Mouse (Mus musculus) megakaryocyte, adult 5-6 weeks (primary cell): ENCODE results near the gene Maats1. TPM values are rescaled to one million over a fixed set of nuclear protein-coding genes. Genes with fewer than 3 reads are reported as not detected.

Source experiments
- ATAC-seq: 2 replicates; pipeline ENCODE4 v1.8.0; 2016; ENCODE audit warnings: mild to moderate bottlenecking, inconsistent platforms; ENCODE audit not compliant: poor library complexity, severe bottlenecking
- total RNA-seq, 2 experiments: library from RNA; stranded (forward) in 1 of 2; stranded (reverse) in 1 of 2; fragments of 153-499, 151-499 nt in 1 of 2; fragments of 221-1000, 200-1000 nt in 1 of 2; gene quantifications; 2 replicates each; pipeline versions ENCODE4 v1.2.3 to v1.2.4; 2015 to 2017

Maats1 gene
- total RNA-seq, 2 experiments from 2014 or later = not detected

DNA sequence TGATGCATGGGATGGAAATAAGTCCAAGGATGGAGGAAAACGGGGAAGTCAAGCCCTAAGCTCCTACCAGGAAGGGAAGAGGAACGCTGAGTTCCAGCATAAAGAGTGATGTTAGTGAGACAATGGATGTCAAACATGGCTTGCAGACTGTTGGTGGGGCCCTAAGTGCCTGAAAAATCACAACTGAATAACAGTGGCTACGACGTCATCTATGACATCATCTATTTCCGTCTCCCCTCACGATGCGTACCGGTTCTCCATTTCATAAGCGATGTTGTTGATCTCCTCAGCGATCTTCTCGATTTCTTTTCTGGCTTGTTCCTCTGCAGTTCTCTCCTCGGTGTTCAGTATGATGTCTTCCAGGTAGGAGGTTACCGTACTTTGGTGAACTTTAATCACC is 39.6 kb downstream of the Maats1 start:
- no peak for ATAC-seq

DNA sequence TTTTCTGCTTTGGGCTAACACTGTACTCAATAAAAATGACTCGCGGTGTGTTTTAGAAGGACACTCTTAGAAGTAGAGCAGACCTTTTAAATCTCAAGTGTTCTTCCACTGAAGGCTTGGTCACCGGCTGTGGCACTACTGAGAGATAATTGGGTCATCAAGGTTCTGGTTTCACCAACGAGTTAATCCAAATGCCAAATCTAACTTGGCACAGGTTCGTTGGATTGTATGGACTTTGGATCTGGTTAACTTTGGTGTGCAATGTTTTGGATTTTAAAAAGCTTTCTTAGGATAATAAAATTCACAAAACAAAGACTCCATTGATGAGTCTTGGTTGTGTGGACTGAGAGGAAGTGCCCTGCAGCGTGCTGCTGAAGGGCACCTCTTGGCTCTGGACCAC is 43.5 kb downstream of the Maats1 start:
- no peak for ATAC-seq

DNA sequence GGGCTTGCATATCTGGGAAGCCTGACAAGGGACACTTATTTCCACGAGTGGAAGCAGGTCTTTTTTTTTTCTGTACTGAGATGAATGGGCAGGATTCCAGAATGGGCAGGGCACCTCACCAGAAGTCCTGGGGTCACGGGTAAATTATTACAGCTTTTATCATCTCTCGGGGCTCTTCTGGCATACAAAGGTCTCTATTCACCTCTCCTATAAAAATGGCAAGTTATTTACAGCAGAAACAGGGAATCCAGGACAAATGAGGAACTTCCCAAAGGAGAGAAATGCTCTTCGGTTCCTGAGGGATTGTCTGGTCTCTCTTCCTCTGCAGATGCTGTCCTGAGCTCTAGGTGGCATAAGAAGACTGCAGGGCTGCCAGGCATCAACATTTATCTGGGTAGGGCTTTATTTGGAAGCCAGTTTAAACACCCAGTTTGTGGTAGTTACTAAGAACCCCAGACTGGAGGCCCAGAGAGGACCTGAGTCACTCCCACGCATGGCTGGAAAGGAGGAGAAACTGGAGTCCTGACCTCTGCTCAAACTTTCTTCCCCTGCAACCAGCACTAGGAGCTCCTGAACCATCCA is 46.5 kb downstream of the Maats1 start:
- no peak for ATAC-seq

DNA sequence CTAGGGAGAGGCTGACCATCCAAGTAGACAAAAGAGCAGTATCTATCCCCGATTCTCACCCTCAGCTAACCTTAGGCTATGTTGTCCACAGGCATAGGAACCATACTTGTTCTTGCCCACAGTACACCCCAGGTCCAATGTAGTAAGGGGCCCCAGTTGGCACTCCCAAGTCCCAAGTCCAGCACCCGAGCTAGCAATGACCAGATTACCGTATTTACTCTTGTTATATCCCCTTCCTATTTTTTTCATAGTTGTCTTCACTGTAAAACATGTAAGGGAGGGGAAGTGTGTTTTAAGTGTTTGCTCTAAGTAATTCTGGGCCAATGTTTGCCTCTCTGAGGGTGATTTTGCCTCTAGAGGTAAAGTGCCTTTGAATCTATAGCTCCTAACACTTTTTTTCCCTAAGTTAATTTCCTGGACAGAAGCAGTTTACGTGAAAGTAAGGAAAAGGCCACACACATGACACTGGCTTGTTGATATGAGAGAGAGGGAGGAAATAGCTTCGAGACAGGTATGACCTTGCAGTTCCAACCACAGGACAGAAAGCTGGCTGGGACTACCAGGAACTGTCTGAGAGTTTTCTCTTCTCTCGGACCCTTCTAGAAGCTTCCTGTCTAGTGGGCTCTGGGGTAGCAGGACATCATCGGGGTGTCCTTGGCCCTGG is 47.1 kb downstream of the Maats1 start, which contains the start of gene Nr1i2:
Gene Nr1i2 (minus strand): TSS at position 140 of the 664 bp plus-strand sequence.
- no peak for ATAC-seq

DNA sequence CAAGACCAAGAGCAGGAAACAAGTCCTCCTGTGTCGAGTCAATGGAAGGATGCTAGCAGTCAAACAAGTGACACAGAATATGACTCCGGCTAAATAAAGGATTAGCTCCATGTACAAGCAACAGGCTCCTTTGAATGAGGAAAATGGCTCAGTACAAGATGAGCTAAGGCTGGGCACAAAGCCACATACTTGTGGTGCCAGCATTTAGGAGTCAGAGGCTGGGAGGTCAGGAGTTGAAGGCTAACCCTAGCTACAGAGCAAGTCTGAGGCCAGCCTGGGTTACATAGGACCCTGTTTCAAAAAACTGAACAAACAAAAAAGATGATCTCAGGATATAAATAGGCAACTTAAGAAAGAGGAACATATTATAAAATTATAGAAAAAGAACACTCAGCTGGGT is 51.8 kb downstream of the Maats1 start:
- ATAC-seq = no peak

DNA sequence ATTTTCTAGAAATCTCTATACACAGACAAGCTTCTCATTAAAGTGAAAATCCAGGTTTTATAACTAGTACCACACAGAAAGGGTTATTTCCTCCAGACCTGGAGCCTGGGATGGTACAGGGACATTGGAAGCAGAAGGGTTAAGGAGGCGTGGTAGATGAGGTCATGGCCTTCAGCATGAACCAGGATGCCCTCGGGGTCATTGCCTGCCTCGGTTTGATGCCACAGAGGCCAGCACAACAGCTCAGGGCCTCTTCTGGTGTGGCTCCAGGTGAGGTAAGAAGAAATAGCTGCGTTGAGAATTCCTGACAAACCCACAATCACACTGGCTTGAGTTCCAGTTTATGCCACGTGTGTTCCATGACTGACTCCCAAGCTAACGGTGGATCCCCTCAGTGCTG is 53.1 kb downstream of the Maats1 start:
- no peak for ATAC-seq

DNA sequence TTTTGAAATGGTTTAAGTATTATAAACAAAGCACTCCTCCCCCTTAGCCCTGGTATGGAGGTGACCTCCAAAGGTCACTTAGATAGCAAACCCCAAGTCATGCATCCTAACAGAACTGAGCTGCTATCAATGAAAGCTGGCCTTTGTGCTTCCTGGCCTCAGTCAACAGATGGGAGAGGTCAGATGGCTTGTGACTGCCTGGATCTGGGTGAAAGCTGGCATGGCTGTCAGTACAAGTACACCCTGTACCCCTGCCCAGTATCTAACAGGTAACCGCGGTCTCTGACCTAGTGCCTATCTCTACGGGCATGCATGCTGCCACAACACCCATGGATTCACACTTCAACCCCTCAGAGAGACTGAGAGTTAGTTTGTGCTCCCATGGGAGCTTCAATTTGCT is 54.2 kb downstream of the Maats1 start:
- no peak for ATAC-seq

DNA sequence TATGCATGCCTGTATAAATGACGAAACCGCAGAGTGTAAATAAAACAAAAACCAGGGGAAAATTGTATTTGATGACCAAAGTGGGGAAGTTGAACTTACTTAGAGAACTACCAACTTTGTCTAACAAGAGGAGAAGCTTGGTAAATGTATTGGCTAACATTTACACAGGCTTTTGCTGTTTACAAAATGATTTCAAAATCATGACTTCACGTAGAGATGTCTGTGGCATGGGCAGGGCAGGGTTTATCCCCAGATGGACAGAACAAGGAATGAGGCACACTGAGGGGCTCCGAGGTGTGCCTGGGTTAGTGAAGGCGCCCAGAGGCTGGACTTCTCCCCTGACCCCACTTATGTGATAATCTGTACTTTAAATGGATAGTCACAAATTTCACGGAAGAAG is 54.6 kb downstream of the Maats1 start:
- ATAC-seq = no peak

DNA sequence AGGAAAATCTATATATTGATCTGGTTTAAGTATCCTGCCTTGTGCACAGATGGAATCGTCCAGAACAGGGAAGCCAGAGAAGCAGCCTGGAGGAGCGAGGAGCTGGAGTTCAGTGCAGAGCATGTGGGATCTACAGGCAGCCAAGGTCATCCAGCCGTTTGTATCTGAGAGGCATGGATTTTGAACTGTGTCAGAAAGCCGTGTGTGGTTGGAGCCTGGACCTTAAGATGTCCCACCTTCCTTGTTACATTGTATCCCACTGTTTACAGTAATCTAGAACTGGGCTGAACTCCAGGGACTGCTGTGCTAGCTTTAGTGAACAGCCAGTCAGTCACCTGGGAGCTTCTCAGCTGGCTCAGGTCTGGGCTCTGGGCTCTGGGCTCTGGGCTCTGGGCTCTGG is 55.4 kb downstream of the Maats1 start:
- ATAC-seq = no peak

DNA sequence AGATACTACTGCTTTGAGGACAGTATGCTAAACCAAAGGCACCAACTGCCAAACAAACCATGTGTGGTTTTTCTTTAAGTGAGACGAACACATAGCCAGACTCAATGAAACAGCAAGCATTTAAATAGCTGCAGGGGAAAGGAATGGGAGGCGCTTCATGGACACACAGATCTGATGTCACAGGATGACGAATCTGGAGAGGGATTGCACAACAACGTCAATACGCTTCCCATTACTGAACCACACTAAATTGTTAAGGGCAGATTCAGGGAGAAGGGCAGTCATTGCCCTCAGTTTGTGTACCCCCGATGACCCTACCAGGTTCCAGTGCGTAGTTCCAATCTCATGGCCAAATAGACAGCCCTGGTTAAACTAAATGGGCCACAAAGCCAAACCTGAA is 56.1 kb downstream of the Maats1 start:
- no peak for ATAC-seq

DNA sequence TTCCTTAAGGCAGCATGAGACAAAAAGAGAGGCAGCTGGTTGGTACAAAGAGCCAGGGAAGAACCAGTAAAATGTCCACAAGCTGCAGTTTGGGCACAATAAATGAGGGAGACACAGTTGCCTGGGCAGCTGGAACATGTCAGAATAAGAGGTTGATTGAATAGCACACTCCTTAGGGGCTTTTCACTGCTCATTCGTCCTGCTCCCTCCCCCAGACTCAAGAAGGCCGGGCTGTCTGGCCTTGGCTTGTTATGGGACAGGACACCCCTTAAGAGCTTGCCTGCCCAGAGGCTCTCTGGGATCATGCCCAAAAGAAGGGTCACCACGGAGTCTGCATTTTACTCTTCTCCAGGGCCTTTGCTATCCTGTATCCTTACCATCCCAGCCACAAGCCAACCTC is 58.6 kb downstream of the Maats1 start:
- ATAC-seq = no peak

DNA sequence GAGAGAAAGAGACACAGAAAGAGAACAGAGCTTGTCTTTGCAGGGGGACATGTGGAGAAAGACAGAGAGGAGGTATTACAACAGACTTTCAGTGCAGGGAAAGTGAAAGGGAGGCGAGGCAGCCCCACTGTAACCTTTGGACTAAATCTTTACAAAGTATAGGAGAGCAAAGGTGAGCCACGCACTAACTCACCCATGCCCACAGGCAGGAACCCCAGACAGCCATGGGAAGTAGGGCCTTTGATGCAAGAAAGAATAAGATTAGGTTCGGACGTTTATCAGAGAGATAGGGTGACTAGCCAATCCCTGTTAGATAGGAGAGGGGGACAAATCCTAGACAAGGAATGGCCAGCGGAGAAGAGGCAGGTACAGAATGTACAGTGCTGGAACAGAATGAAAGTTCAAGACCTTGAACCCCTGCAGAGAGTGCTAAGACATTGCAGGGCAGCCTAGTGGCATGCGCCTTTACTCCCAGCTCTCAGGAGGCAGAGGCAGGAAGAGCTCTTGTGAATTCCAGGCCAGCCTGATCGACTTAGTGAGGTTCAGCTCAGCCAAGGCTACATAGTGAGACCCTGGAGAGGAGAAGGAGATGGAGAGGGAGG is 59.3 kb downstream of the Maats1 start:
- no peak for ATAC-seq

DNA sequence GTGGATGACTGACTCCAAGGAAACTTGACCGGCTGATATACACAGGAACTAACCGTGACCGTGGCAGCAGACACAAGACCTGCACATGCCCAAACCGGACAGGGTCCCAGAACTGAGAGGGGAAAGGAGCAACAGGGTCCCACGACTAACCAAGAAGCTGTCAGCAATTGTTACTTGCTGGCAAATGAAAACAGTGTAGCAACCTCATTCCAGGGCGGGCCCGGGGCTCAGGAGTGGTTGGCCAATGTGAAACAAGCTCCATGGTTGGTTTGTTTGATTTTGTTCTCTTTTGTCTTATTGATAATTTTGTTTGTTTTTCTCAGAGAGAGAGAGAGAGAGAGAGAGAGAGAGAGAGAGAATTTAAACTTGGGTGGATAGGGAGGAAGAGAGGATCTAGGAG is 61.0 kb downstream of the Maats1 start:
- ATAC-seq = no peak

DNA sequence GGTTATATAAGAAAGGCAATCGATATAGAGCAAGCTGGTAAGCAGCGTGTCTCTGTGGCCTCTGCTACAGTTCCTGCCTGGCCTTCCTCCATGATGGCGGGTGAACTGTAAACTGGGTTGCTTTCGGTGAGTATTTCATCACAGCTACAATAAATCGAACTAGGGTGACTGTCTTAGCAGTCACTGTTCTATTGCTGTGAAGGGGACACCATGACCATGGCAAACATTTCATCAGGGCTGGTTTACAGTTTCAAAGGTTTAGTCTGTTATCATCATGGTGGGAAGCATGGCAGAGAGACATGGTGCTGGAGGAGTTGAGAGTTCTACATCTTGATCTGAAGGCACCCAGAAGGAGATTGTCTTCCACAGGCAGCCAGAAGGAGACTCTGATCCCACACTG is 62.1 kb downstream of the Maats1 start:
- no peak for ATAC-seq

DNA sequence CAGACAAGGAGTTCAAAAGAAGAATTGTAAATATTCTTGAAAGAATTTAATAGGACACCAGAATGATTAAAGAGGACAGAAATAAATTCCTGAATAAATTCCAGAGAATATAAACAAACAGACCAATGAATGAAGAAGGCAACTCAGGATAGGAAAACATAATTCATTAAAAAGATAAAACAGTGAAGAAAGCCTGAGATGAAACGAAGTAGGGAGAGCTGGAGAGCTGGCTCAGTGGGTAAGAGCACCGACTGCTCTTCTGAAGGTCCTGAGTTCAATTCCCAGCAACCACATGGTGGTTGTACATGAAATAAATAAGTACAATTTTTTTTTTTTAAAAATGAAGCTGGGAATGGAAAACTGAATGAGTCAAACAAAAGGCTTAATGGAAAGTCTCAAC is 67.2 kb downstream of the Maats1 start:
- ATAC-seq = no peak

DNA sequence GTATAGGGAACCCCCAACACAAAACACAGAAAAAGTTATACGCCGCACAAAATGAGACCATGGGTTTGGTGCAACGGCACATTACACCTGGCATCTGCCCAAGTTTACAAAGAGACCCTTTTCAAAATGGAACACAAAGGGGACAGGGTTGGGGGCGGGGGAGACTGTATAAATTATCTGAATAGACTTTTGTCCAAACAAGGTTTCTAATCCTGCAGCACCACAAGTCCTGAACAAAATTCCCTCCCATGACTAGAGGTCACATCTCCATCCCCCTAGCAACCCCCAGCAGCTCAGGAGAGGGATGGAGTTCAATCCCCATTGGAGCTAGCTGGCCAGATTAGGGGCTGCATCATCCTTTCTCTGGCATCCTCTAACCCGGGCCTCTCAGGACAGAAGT is 69.5 kb downstream of the Maats1 start:
- ATAC-seq = no peak

DNA sequence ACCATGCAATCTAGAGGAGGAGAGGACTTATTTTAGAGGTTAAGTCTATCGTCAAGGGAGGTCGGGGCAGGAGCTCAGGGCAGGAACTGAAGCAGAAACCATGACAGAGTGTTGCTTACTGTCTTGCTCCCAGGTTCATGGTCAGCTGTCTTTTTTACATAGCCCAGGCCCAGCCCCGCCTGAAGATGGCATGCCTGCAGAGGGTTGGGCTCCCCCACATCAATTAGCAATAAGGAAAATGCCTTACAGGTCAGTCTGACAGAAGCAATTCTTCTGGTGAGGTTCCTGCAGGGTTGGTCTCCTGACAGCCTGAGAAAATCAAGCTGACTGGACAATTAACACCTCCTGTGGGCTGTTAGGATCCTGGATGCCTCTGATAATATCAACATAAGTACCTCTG is 70.3 kb downstream of the Maats1 start:
- no peak for ATAC-seq

DNA sequence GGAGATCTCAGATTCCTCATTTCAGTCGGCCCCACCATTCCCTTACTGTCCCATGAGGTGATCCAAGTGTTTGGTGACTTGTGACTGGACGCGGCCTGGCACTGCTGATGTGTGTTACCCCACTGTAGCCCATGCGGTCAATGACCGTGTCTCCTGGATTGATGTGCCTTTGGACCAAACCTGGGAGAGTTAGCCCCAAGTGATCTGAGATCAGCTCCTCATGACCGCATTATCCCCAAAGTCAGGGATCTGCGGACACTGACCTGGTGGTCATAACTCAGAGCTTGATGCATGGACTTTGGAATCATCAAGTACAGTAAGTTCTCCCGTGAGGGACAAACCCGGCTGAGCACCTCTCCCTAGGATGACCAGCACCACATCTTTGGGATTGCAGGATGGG is 86.0 kb downstream of the Maats1 start:
- ATAC-seq = no peak

DNA sequence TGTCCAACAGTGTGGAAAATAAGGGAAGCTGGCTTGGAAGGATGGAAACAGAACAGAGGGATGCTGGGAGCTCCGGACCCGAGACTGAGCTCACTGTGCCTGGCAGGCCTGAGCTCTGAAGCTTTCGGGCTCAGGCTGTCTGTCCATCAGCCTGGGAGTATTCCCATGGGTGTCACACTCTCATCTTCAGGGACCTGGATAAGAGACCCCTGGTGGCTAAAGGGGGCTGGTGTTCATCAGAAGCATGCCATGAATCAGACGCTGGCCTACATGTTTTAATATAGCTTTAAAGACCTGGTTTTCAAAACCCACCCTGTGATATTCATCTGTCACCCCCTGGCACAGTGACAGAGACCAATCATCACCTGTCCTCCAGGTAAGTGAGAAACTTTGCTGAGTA is 86.8 kb downstream of the Maats1 start:
- no peak for ATAC-seq

DNA sequence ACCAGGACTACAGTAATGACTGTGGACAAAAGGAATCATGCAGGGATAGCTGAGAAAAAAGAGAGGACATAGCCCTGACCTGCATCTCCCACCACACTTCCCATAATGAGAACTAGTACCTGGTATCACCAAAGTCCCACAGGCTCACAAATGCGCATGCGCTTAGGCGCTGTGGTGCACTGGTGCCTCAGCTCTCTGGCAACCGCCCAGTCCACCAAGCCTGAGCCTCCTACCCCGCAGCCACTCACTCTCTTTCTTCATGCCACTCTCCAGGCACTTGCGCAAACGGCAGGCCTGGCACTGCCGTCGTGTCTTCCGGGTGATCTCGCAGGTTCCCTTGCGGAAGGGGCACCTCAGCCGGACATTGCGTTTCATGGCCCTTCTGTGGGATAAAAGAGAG is 87.9 kb downstream of the Maats1 start:
- no peak for ATAC-seq

DNA sequence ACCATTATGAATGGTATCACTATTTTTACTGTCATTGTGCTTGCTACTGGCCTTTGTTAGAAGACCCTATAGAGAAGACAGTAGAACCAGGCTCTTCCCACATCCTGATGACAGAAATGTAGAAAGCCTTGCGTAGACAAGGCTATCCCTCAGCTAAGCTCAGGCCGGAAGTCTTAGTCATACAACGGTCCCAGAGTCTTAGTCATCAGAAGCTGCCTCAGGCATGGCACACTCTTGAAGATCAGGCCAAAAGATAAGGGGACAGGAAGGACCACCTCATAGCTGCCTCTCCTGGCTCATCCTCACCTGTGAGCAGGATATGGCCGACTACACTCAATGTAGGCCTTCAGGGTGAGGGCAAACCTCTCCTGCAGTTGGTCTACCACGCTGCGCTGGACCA is 91.5 kb downstream of the Maats1 start:
- ATAC-seq = no peak

DNA sequence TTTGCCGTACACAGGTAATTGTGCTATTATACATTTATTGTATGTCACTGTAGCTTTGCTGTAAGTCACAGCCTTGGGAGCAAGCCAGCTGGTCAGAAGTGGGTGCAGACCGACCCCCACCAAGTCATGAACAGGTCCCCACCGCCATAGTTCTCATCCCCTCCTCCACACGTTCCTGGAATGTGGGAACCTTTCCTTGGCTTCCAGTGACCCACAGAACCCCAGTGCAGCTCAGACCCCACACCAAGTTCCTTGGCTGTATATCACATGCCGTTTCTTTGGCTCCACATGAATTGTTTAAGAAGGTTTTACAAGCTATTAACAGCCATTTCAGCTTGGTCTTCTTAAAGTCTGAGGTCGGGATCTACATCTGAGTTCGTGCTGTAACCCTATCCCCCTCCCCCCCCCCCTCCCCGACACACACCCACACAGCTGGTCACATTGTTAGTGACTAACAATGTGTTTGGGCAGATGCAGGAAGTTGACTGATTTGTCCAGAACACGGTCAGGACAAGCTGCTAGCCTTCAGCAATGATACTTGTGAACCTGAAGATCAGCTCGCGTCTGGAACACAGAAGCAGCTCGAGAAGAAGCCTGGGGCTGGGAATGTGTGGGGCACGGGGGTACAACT is 93.5 kb downstream of the Maats1 start:
- no peak for ATAC-seq
